ENCODE assay signal across 23 mouse cellular contexts in genomic region chr2:76756461-76756860, GRCm38 (mm10).
DNase-seq lines count a peak whose midpoint lies in the region; ATAC-seq and TF ChIP-seq lines count a peak whose summit lies in the region.
"Had no signal": no experiment of that assay in that cellular context is flagged by ENCODE, and none has a peak within 500 bp of the region (broad histone marks: within the 10 kb centered on the region; RNA-seq: fewer than 3 reads in every experiment).

No protein-coding gene starts in this region.

- 93% methylated on average over 15 of the region's 15 CpGs for WGBS in limb, embryonic 10.5 days
- WGBS in stomach, postnatal 0 days, result 90% methylated on average over 15 of the region's 15 CpGs
- 92% methylated on average over 15 of the region's 15 CpGs for WGBS in midbrain, postnatal 0 days

- intact Hi-C loops in gastrocnemius, postnatal 36 days (cut with DNase I), result no loop called here

- no peak overlapping the region for H3K27ac ChIP-seq in limb, embryonic 10.5 days
- no peak overlapping the region for H3K27ac ChIP-seq in stomach, postnatal 0 days (replicated peaks)
- no peak overlapping the region for H3K27ac ChIP-seq in midbrain, postnatal 0 days (ENCODE audit: low read depth, low read length)
- H3K27ac ChIP-seq: embryonic facial prominence, embryonic 13.5 days; embryonic facial prominence, embryonic 15.5 days; forebrain, embryonic 10.5 days; forebrain, embryonic 12.5 days had no signal

- no peaks in the 10 kb centered on the region for H3K36me3 ChIP-seq in limb, embryonic 10.5 days
- no peaks in the 10 kb centered on the region for H3K36me3 ChIP-seq in stomach, postnatal 0 days (ENCODE audit: control insufficient read depth, insufficient read depth, low read length)
- no peaks in the 10 kb centered on the region for H3K36me3 ChIP-seq in midbrain, postnatal 0 days (ENCODE audit: insufficient read depth, low read length)
- H3K36me3 ChIP-seq: embryonic facial prominence, embryonic 13.5 days; forebrain, embryonic 10.5 days; forebrain, embryonic 12.5 days had no signal

- no peak for TF ChIP-seq CTCF in stomach, postnatal 0 days (IDR thresholded peaks at IDR 0.05; ENCODE audit: low read depth)
- TF ChIP-seq CTCF in midbrain, postnatal 0 days (IDR thresholded peaks at IDR 0.05), result no peak

- TF ChIP-seq EP300 in stomach, postnatal 0 days (optimal IDR thresholded peaks at IDR 0.05), result no peak

- peaks cover 3% of the 10 kb centered on the region; the same call in 1 of the 2 replicates for H3K9me3 ChIP-seq in limb, embryonic 10.5 days (replicated peaks)
- no peaks in the 10 kb centered on the region for H3K9me3 ChIP-seq in stomach, postnatal 0 days (ENCODE audit: control insufficient read depth, low read length)
- peaks cover 40% of the 10 kb centered on the region for H3K9me3 ChIP-seq in midbrain, postnatal 0 days (ENCODE audit: low read length)

- no peak overlapping the region for H3K4me3 ChIP-seq in limb, embryonic 10.5 days
- no peak overlapping the region for H3K4me3 ChIP-seq in stomach, postnatal 0 days (ENCODE audit: low read depth, low read length)
- no peak overlapping the region for H3K4me3 ChIP-seq in midbrain, postnatal 0 days (ENCODE audit: low read depth, low read length)
- H3K4me3 ChIP-seq: embryonic facial prominence, embryonic 13.5 days; embryonic facial prominence, embryonic 15.5 days; erythroblast, embryonic 14.5 days; forebrain, embryonic 10.5 days; forebrain, embryonic 12.5 days had no signal

- no peaks in the 10 kb centered on the region for H3K4me1 ChIP-seq in limb, embryonic 10.5 days
- H3K4me1 ChIP-seq in stomach, postnatal 0 days (replicated peaks; ENCODE audit: control insufficient read depth, insufficient read depth), result no peaks in the 10 kb centered on the region
- no peaks in the 10 kb centered on the region for H3K4me1 ChIP-seq in midbrain, postnatal 0 days (ENCODE audit: insufficient read depth, low read length)
- H3K4me1 ChIP-seq: embryonic facial prominence, embryonic 13.5 days; embryonic facial prominence, embryonic 15.5 days; forebrain, embryonic 10.5 days; forebrain, embryonic 12.5 days had no signal

- no peak overlapping the region for H3K9ac ChIP-seq in stomach, postnatal 0 days (ENCODE audit: low read length)
- H3K9ac ChIP-seq in midbrain, postnatal 0 days (replicated peaks; ENCODE audit: low read length, poor library complexity, severe bottlenecking), result no peak overlapping the region
- H3K9ac ChIP-seq: embryonic facial prominence, embryonic 13.5 days; embryonic facial prominence, embryonic 15.5 days; forebrain, embryonic 12.5 days had no signal

- no peak overlapping the region for H3K4me2 ChIP-seq in stomach, postnatal 0 days (replicated peaks; ENCODE audit: low read depth)
- no peak overlapping the region for H3K4me2 ChIP-seq in midbrain, postnatal 0 days (ENCODE audit: low read depth, low read length, poor library complexity, severe bottlenecking)
- H3K4me2 ChIP-seq: embryonic facial prominence, embryonic 13.5 days; embryonic facial prominence, embryonic 15.5 days; forebrain, embryonic 12.5 days had no signal

- no peaks in the 10 kb centered on the region for H3K27me3 ChIP-seq in limb, embryonic 10.5 days (ENCODE audit: low read depth, poor library complexity, severe bottlenecking)
- no peaks in the 10 kb centered on the region for H3K27me3 ChIP-seq in stomach, postnatal 0 days (ENCODE audit: control insufficient read depth, insufficient read depth, low read length)
- H3K27me3 ChIP-seq in midbrain, postnatal 0 days (ENCODE audit: insufficient read depth, low read length), result no peaks in the 10 kb centered on the region
- H3K27me3 ChIP-seq: embryonic facial prominence, embryonic 13.5 days; embryonic facial prominence, embryonic 15.5 days; forebrain, embryonic 12.5 days had no signal

- ATAC-seq in stomach, postnatal 0 days (ENCODE audit: low FRiP score, low TSS enrichment), result no peak
- no peak for ATAC-seq in midbrain, postnatal 0 days (ENCODE audit: low FRiP score)
- ATAC-seq: forebrain, embryonic 14.5 days had no signal

- DNase-seq in gastrocnemius, postnatal 10 days, result peak; percentile 4
- DNase-seq in gastrocnemius, postnatal 36 days, result no peak
- peak; percentile 66 for DNase-seq in heart, adult 11 months
- DNase-seq in heart, adult 18-20 months, result no peak
- peak; percentile 15 for DNase-seq in limb, embryonic 10.5 days (ENCODE audit: low spot score)
- peak; percentile 7 for DNase-seq in stomach, postnatal 0 days (ENCODE audit: low spot score)
- no peak for DNase-seq in midbrain, postnatal 0 days (ENCODE audit: low spot score)
- DNase-seq: adrenal gland, adult 2 months; adrenal gland, postnatal 10 days; adrenal gland, postnatal 25 days; cerebellum, adult 11 months; cerebellum, adult 18-20 months; cerebellum, adult 8-10 months; cerebellum, adult 9-11 months; cerebellum, postnatal 14 days; cerebellum, postnatal 36 days; embryo, embryonic 11 days had no signal

Comparison
In these comparisons a context has a peak if more than half of its experiments do, and no peak if none do; other contexts are left out.
1. DNase-seq: peak in gastrocnemius, postnatal 10 days (single experiment), heart, adult 11 months (single experiment), limb, embryonic 10.5 days (single experiment) and stomach, postnatal 0 days (single experiment); none in gastrocnemius, postnatal 36 days (0 of 2), heart, adult 18-20 months (0 of 2) and midbrain, postnatal 0 days (single experiment).